Mouse (Mus musculus): ENCODE results near the gene Nell1. TPM values are rescaled to one million over a fixed set of nuclear protein-coding genes. Genes with fewer than 3 reads are reported as not detected.

The Nell1 gene
- total and polyA plus RNA-seq, 2 experiments from 2014 or later, result 56.9 to 68.7 TPM

- DNase-seq (ENCODE audit: low spot score) (no peak), ATAC-seq (ENCODE audit: low FRiP score) (no peak)
- Histone ChIP-seq H3K9ac (replicated peaks; ENCODE audit: low read length, poor library complexity, severe bottlenecking) (no peak overlapping the region), H3K9me3 (ENCODE audit: low read length) (no peaks in the 10 kb centered on the region), H3K4me3 (ENCODE audit: low read depth, low read length) (no peak overlapping the region), H3K27ac (ENCODE audit: low read depth, low read length) (no peak overlapping the region), H3K27me3 (ENCODE audit: insufficient read depth, low read length) (no peaks in the 10 kb centered on the region), H3K36me3 (ENCODE audit: insufficient read depth, low read length) (no peaks in the 10 kb centered on the region), H3K4me2 (ENCODE audit: low read depth, low read length, poor library complexity, severe bottlenecking) (no peak overlapping the region), H3K4me1 (ENCODE audit: insufficient read depth, low read length) (no peaks in the 10 kb centered on the region)
- TF ChIP-seq CTCF (IDR thresholded peaks at IDR 0.05), result no peak
- 68% methylated on average over 1 of the region's 1 CpGs for WGBS
Observed at GRCm38 (mm10) chr7:50675444-50675843, 700.8 kb downstream of the Nell1 start.

GRCm38 (mm10) chr7:50677511-50677910 lies 702.8 kb downstream of the Nell1 start:
- Histone ChIP-seq H3K4me1 (ENCODE audit: insufficient read depth, low read length) (no peaks in the 10 kb centered on the region), H3K4me2 (ENCODE audit: low read depth, low read length, poor library complexity, severe bottlenecking) (no peak overlapping the region), H3K36me3 (ENCODE audit: insufficient read depth, low read length) (no peaks in the 10 kb centered on the region), H3K27me3 (ENCODE audit: insufficient read depth, low read length) (no peaks in the 10 kb centered on the region), H3K4me3 (ENCODE audit: low read depth, low read length) (no peak overlapping the region), H3K9me3 (ENCODE audit: low read length) (no peaks in the 10 kb centered on the region), H3K9ac (replicated peaks; ENCODE audit: low read length, poor library complexity, severe bottlenecking) (no peak overlapping the region), H3K27ac (ENCODE audit: low read depth, low read length) (no peak overlapping the region)
- ATAC-seq (ENCODE audit: low FRiP score), result no peak
- no peak for TF ChIP-seq CTCF (IDR thresholded peaks at IDR 0.05)
- no peak for DNase-seq (ENCODE audit: low spot score)
- WGBS, result 50% methylated on average over 1 of the region's 1 CpGs

GRCm38 (mm10) chr7:50686337-50686736 lies 711.7 kb downstream of the Nell1 start:
- no peaks in the 10 kb centered on the region for H3K4me1 ChIP-seq (ENCODE audit: insufficient read depth, low read length)
- no peak overlapping the region for H3K4me3 ChIP-seq (ENCODE audit: low read depth, low read length)
- H3K27me3 ChIP-seq (ENCODE audit: insufficient read depth, low read length), result no peaks in the 10 kb centered on the region
- no peak for ATAC-seq (ENCODE audit: low FRiP score)
- TF ChIP-seq CTCF (IDR thresholded peaks at IDR 0.05), result no peak
- no peak for DNase-seq (ENCODE audit: low spot score)
- H3K27ac ChIP-seq (ENCODE audit: low read depth, low read length), result no peak overlapping the region
- H3K36me3 ChIP-seq (ENCODE audit: insufficient read depth, low read length), result no peaks in the 10 kb centered on the region
- no peak overlapping the region for H3K4me2 ChIP-seq (ENCODE audit: low read depth, low read length, poor library complexity, severe bottlenecking)
- H3K9me3 ChIP-seq (ENCODE audit: low read length), result no peaks in the 10 kb centered on the region
- no peak overlapping the region for H3K9ac ChIP-seq (replicated peaks; ENCODE audit: low read length, poor library complexity, severe bottlenecking)
- WGBS, result 78% methylated on average over 5 of the region's 5 CpGs

- DNase-seq (ENCODE audit: low spot score), result no peak
- no peak overlapping the region for H3K4me3 ChIP-seq (ENCODE audit: low read depth, low read length)
- no peaks in the 10 kb centered on the region for H3K36me3 ChIP-seq (ENCODE audit: insufficient read depth, low read length)
- no peak overlapping the region for H3K4me2 ChIP-seq (ENCODE audit: low read depth, low read length, poor library complexity, severe bottlenecking)
- H3K27ac ChIP-seq (ENCODE audit: low read depth, low read length), result no peak overlapping the region
- WGBS, result 51% methylated on average over 3 of the region's 3 CpGs
- no peak for TF ChIP-seq CTCF (IDR thresholded peaks at IDR 0.05)
- H3K9ac ChIP-seq (replicated peaks; ENCODE audit: low read length, poor library complexity, severe bottlenecking), result no peak overlapping the region
- H3K9me3 ChIP-seq (ENCODE audit: low read length), result no peaks in the 10 kb centered on the region
- no peaks in the 10 kb centered on the region for H3K27me3 ChIP-seq (ENCODE audit: insufficient read depth, low read length)
- ATAC-seq (ENCODE audit: low FRiP score), result no peak
- H3K4me1 ChIP-seq (ENCODE audit: insufficient read depth, low read length), result no peaks in the 10 kb centered on the region
Observed at GRCm38 (mm10) chr7:50725166-50725565, 750.5 kb downstream of the Nell1 start.

- Histone ChIP-seq H3K4me3 (ENCODE audit: low read depth, low read length) (no peak overlapping the region), H3K4me1 (ENCODE audit: insufficient read depth, low read length) (no peaks in the 10 kb centered on the region), H3K27me3 (ENCODE audit: insufficient read depth, low read length) (no peaks in the 10 kb centered on the region), H3K4me2 (ENCODE audit: low read depth, low read length, poor library complexity, severe bottlenecking) (no peak overlapping the region), H3K27ac (ENCODE audit: low read depth, low read length) (no peak overlapping the region), H3K9me3 (ENCODE audit: low read length) (no peaks in the 10 kb centered on the region), H3K9ac (replicated peaks; ENCODE audit: low read length, poor library complexity, severe bottlenecking) (no peak overlapping the region), H3K36me3 (ENCODE audit: insufficient read depth, low read length) (no peaks in the 10 kb centered on the region)
- ATAC-seq (ENCODE audit: low FRiP score), result no peak
- peak; percentile 57 for DNase-seq (ENCODE audit: low spot score)
- TF ChIP-seq CTCF (IDR thresholded peaks at IDR 0.05), result peak; percentile 71
- WGBS, result 53% methylated on average over 4 of the region's 4 CpGs
Observed at GRCm38 (mm10) chr7:50730951-50731350, 756.3 kb downstream of the Nell1 start.

- Histone ChIP-seq H3K4me2 (ENCODE audit: low read depth, low read length, poor library complexity, severe bottlenecking) (no peak overlapping the region), H3K27me3 (ENCODE audit: insufficient read depth, low read length) (no peaks in the 10 kb centered on the region), H3K27ac (ENCODE audit: low read depth, low read length) (no peak overlapping the region), H3K4me3 (ENCODE audit: low read depth, low read length) (no peak overlapping the region), H3K9ac (replicated peaks; ENCODE audit: low read length, poor library complexity, severe bottlenecking) (no peak overlapping the region), H3K36me3 (ENCODE audit: insufficient read depth, low read length) (no peaks in the 10 kb centered on the region), H3K9me3 (ENCODE audit: low read length) (no peaks in the 10 kb centered on the region), H3K4me1 (ENCODE audit: insufficient read depth, low read length) (no peaks in the 10 kb centered on the region)
- ATAC-seq (ENCODE audit: low FRiP score) (no peak), DNase-seq (ENCODE audit: low spot score) (no peak)
- no peak for TF ChIP-seq CTCF (IDR thresholded peaks at IDR 0.05)
- 93% methylated on average over 3 of the region's 3 CpGs for WGBS
Observed at GRCm38 (mm10) chr7:50755516-50755915, 780.9 kb downstream of the Nell1 start.
